Mouse (Mus musculus) limb, embryonic 14.5 days (tissue): ENCODE measurements at regions not wholly inside any gene's neighbourhood (a gene's known extent, or its start where the extent isn't known, plus 50 kb on each side); places are given as distances from the start of the nearest gene placed in this dataset.

ENCODE experiments used
- ATAC-seq: fragments of 200-750 bp; cut with Nextera tagmentation; 2 replicates; pipeline ENCODE4 v1.8.0; 2017; ENCODE audit warnings: low read depth, moderate number of reproducible peaks, moderate TSS enrichment; ENCODE audit not compliant: low FRiP score
- DNase-seq: peaks from one replicate; pipeline ENCODE4 v3.0.0-alpha.2; 2015; ENCODE audit warnings: low spot score
- H3K27ac ChIP-seq: fragments of 300-500 bp; sonication (generic); replicated peaks from 2 replicates; pipeline ENCODE4 v1.5.1; 2014; ENCODE audit warnings: low read depth, mild to moderate bottlenecking, low read length, moderate library complexity, mixed read lengths
- H3K27me3 ChIP-seq: fragments of 300-500 bp; sonication (generic); 2 replicates; pipeline ENCODE4 v1.6.1; 2014; ENCODE audit warnings: low read length, mixed read lengths; ENCODE audit not compliant: control insufficient read depth, insufficient read depth
- H3K36me3 ChIP-seq: fragments of 300-500 bp; sonication (generic); 2 replicates; pipeline ENCODE4 v1.6.1; 2014; ENCODE audit warnings: mild to moderate bottlenecking, low read length, moderate library complexity, mixed read lengths; ENCODE audit not compliant: control insufficient read depth, insufficient read depth
- H3K4me1 ChIP-seq: fragments of 300-500 bp; sonication (generic); 2 replicates; pipeline ENCODE4 v1.6.1; 2014; ENCODE audit warnings: antibody characterized with exemption, low read length, mixed read lengths; ENCODE audit not compliant: control insufficient read depth, insufficient read depth
- H3K4me2 ChIP-seq: fragments of 300-500 bp; sonication (generic); replicated peaks from 2 replicates; pipeline ENCODE4 v1.6.1; 2014; ENCODE audit warnings: low read depth, mild to moderate bottlenecking, low read length, moderate library complexity; ENCODE audit not compliant: severe bottlenecking
- H3K4me3 ChIP-seq: fragments of 300-500 bp; sonication (generic); replicated peaks from 2 replicates; pipeline ENCODE4 v1.5.1; 2014; ENCODE audit warnings: low read length
- H3K9ac ChIP-seq: fragments of 300-500 bp; sonication (generic); 2 replicates; pipeline ENCODE4 v1.6.1; 2014; ENCODE audit warnings: mild to moderate bottlenecking, low read depth, low read length, moderate library complexity; ENCODE audit not compliant: severe bottlenecking
- H3K9me3 ChIP-seq: fragments of 300-500 bp; sonication (generic); 2 replicates; pipeline ENCODE4 v1.6.1; 2016; ENCODE audit warnings: low read length; ENCODE audit not compliant: control insufficient read depth
- POLR2A ChIP-seq: fragments of 200-500 bp; IDR thresholded peaks from 2 replicates; pipeline ENCODE4 v1.8.0; 2012; ENCODE audit warnings: inconsistent platforms, mild to moderate bottlenecking, moderate library complexity, borderline replicate concordance; ENCODE audit not compliant: insufficient read depth, insufficient read length; ENCODE audit errors: extremely low read depth
- WGBS: fragments of 180-500 bp; shearing (Covaris S2); extraction: QIAGEN DNeasy Blood & Tissue Kit; methylation state at CpG from one replicate; pipeline ENCODE4 v1.1.7; 2014; 5-methylcytosine and 5-hydroxymethylcytosine counted together

DNA sequence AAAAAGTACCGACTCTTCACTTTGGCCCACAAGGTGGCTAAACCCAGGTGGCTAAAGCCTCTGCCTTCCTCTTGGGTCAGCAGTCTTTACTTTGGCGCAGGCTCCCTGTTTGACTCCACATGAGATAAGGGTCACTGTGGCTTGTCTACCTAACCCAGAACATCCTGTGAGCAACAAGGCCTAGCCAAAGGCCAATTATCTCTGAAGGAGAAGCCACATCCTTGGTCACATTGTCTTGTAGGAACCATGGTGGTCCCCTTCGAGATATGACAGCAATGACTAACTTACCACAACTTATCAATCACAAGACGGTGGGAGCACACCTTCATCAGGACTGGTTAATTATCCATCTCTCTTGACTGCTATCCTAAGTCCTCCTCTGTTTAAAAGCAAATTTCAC, 73.3 kb upstream of the Pja1 start:
- no peaks in the 10 kb centered on the region for H3K27me3 ChIP-seq
- no peaks in the 10 kb centered on the region for H3K36me3 ChIP-seq
- no peak overlapping the region for H3K4me3 ChIP-seq
- no peak for ATAC-seq
- no peak for TF ChIP-seq POLR2A
- no peaks in the 10 kb centered on the region for H3K9me3 ChIP-seq
- no peak overlapping the region for H3K4me2 ChIP-seq
- 83% methylated on average over 4 of the region's 4 CpGs for WGBS
- no peak overlapping the region for H3K9ac ChIP-seq
- no peak for DNase-seq
- H3K4me1 ChIP-seq, result 0 out of 2 replicates have a peak, but pooled peaks cover under 1% of the 10 kb centered on the region
- H3K27ac ChIP-seq, result no peak overlapping the region

DNA sequence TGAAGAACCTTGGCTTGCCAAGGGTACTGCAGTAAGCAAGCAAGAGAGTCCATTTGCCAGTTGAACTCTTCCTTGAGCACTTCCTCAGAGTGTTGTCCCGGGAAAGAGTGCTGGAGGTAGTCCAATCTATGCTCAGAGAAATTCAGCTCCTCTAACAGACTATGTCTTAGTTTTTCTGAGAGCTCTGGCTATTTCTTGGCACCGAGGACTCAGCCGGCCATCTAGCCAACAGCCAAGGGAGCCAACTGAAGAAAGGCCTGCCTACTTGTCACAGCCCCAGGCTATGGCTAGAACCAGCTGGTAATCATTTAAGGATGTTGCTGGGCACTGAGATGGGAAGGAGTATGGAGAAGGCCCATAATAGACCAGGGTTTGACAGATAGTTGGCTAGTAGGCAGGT, 70.8 kb upstream of the Pja1 start:
- Histone ChIP-seq H3K4me1 (no peaks in the 10 kb centered on the region), H3K27me3 (no peaks in the 10 kb centered on the region)
- TF ChIP-seq POLR2A, result no peak

DNA sequence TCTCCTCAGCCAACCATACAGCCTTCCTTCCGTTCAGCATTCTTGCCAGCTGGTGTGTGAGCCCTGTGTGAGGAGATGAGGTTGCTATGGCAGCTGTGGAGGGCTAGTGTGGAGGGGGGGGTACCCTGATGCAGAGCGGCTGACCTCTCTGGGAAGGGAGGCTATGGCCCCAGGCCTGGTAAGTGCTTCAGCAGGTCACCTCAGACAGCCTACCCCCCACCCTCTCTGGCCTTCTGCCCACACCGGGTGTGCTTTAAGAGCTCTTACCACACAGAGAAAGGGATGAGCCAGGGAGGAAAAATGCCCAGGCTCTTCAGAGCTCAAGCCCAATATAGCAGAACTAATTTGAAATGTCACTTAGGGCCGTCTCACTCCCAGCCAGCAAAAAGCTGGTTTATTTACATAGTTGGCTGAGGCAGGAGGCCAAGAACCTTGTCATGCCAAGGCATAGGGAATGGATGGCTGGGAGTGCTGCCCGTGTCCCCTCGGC, 69.1 kb upstream of the Pja1 start:
- H3K4me3 ChIP-seq, result no peak overlapping the region
- no peak for TF ChIP-seq POLR2A
- H3K4me2 ChIP-seq, result no peak overlapping the region
- no peak overlapping the region for H3K9ac ChIP-seq
- ATAC-seq (no peak), DNase-seq (no peak)
- H3K9me3 ChIP-seq, result no peaks in the 10 kb centered on the region
- no peaks in the 10 kb centered on the region for H3K27me3 ChIP-seq
- H3K4me1 ChIP-seq, result no peaks in the 10 kb centered on the region; the same call in 1 of the 2 replicates
- H3K27ac ChIP-seq, result no peak overlapping the region
- no peaks in the 10 kb centered on the region for H3K36me3 ChIP-seq
- 70% methylated on average over 5 of the region's 6 CpGs for WGBS

More for the DNA sequence above, 70.8 kb upstream of the Pja1 start:
- WGBS, result 86% methylated on average over 3 of the region's 3 CpGs
- H3K36me3 ChIP-seq, result no peaks in the 10 kb centered on the region
- no peaks in the 10 kb centered on the region for H3K9me3 ChIP-seq
- no peak overlapping the region for H3K4me2 ChIP-seq
- H3K4me3 ChIP-seq, result no peak overlapping the region
- no peak for DNase-seq
- H3K9ac ChIP-seq, result no peak overlapping the region
- no peak overlapping the region for H3K27ac ChIP-seq
- ATAC-seq, result no peak

DNA sequence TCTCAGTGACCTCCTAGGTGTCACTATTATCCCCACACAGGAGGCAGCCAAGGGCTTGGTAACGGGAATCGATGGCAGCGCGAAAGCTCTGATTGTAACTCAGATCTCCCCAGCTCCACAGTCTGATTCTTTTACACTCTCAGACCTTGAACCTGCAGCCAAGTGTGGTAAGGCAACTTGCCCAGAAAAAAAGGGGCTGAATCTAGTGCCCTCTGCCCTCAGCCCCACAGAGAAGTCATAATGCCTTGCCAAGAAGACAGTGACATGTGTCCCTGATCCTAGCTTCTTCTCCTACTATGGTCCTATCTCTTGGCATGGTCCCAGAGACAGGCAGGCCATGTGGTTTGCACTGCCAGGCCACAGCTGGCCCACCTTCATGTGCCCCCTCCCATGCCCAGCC, 68.6 kb upstream of the Pja1 start:
- DNase-seq, result no peak
- Histone ChIP-seq H3K27ac (no peak overlapping the region), H3K9me3 (no peaks in the 10 kb centered on the region), H3K27me3 (no peaks in the 10 kb centered on the region), H3K4me2 (no peak overlapping the region), H3K9ac (no peak overlapping the region), H3K36me3 (no peaks in the 10 kb centered on the region), H3K4me1 (no peaks in the 10 kb centered on the region; the same call in 1 of the 2 replicates), H3K4me3 (no peak overlapping the region)
- ATAC-seq, result no peak
- no peak for TF ChIP-seq POLR2A
- WGBS, result 96% methylated on average over 4 of the region's 4 CpGs

DNA sequence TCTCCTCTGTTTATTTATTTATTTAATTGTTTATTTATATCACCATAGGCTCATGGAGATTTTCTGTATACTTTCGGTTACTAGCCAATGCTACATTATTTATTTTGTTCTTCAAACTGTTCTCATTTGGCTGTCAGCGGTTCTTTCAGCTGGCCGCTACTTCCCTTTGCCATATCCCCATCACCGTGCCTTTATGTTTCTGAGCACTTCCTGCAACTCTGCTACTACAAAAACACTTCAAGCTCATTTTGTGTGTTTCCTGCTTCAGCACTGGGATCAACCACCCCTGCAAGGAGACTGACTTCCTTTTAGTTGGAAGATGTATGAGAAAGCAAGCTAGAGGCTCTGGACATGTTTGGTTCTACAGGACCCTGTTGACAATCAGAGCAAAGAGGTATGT, 66.7 kb upstream of the Pja1 start:
- H3K27me3 ChIP-seq, result no peaks in the 10 kb centered on the region
- H3K9ac ChIP-seq, result no peak overlapping the region
- no peaks in the 10 kb centered on the region for H3K9me3 ChIP-seq
- H3K4me1 ChIP-seq, result no peaks in the 10 kb centered on the region; the same call in 1 of the 2 replicates
- 82% methylated on average over 4 of the region's 4 CpGs for WGBS
- no peak for ATAC-seq
- no peak for TF ChIP-seq POLR2A
- H3K4me3 ChIP-seq, result no peak overlapping the region
- DNase-seq, result no peak
- no peak overlapping the region for H3K4me2 ChIP-seq
- H3K27ac ChIP-seq, result no peak overlapping the region
- H3K36me3 ChIP-seq, result no peaks in the 10 kb centered on the region

DNA sequence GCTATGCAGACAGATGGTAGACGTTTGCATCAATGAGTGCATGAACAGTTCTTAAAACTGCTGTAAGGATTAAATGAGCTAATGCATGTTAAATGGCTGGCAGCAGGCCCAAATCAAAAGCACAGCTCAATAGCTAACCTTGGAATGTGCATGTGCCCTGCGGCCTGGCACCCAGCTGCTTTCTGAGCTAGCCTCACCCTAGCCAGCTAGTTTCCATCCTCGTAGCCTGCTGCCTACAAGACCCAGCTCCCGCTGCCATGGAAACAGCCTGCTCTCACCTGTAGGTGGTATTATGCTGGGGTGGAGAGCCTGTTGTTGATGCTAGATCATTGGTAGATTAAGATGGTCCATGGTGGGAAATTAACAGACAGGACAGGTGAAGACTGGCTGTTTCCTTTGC, 63.8 kb upstream of the Pja1 start:
- DNase-seq (no peak), ATAC-seq (no peak)
- TF ChIP-seq POLR2A, result no peak
- no peaks in the 10 kb centered on the region; the same call in 1 of the 2 replicates for H3K27me3 ChIP-seq
- no peak overlapping the region for H3K4me3 ChIP-seq
- no peak overlapping the region for H3K4me2 ChIP-seq
- no peaks in the 10 kb centered on the region for H3K36me3 ChIP-seq
- H3K27ac ChIP-seq, result no peak overlapping the region
- WGBS, result 60% methylated on average over 4 of the region's 4 CpGs
- H3K4me1 ChIP-seq, result no peaks in the 10 kb centered on the region; the same call in 1 of the 2 replicates
- no peaks in the 10 kb centered on the region for H3K9me3 ChIP-seq
- no peak overlapping the region for H3K9ac ChIP-seq
